Mouse (Mus musculus) ES-Bruce4 (cell line): ENCODE data around the gene Olfr910.

Experiments
- CTCF ChIP-seq: IDR thresholded peaks from one replicate; pipeline ENCODE4 v1.8.1; 2011; ENCODE audit warnings: low read depth, low read length
- POLR2A ChIP-seq: IDR thresholded peaks from one replicate; pipeline ENCODE4 v1.8.1; 2011; ENCODE audit warnings: low read length; ENCODE audit not compliant: insufficient read depth

GRCm38 (mm10) chr9:38521280-38521679 is 16.4 kb upstream of the Olfr910 start, which contains the start of gene Olfr911-ps1:
- TF ChIP-seq CTCF, result no peak
- TF ChIP-seq POLR2A, result no peak
